Mouse (Mus musculus): ENCODE measurements around the gene Brinp1. TPM values are rescaled to one million over a fixed set of nuclear protein-coding genes. Genes with fewer than 3 reads are reported as not detected.

The Brinp1 gene
- total and polyA plus RNA-seq, 2 experiments from 2014 or later, result 56.4 to 74.6 TPM

- no peak overlapping the region for H3K4me2 ChIP-seq (ENCODE audit: low read depth)
- no peak overlapping the region for H3K9ac ChIP-seq
- no peaks in the 10 kb centered on the region for H3K9me3 ChIP-seq (ENCODE audit: low read length)
- no peak overlapping the region for H3K27ac ChIP-seq (ENCODE audit: low read depth, low read length)
- no peak for TF ChIP-seq CTCF (IDR thresholded peaks at IDR 0.05; ENCODE audit: low read depth)
- H3K4me1 ChIP-seq (ENCODE audit: insufficient read depth), result no peaks in the 10 kb centered on the region
- DNase-seq (no peak), ATAC-seq (no peak)
- no peaks in the 10 kb centered on the region for H3K27me3 ChIP-seq (ENCODE audit: insufficient read depth, low read length)
- H3K36me3 ChIP-seq (ENCODE audit: insufficient read depth), result no peaks in the 10 kb centered on the region; the same call in 1 of the 2 replicates
- WGBS, result 75% methylated on average over 2 of the region's 2 CpGs
- no peak overlapping the region for H3K4me3 ChIP-seq (ENCODE audit: low read depth, low read length)
These were observed 166.6 kb downstream of the Brinp1 start for GRCm38 (mm10) chr4:68787642-68788041.

- no peak overlapping the region for H3K27ac ChIP-seq (ENCODE audit: low read depth, low read length)
- 27% methylated on average over 5 of the region's 5 CpGs for WGBS
- ATAC-seq (peak; percentile 21; the same call in 1 of the 2 replicates), DNase-seq (peak; percentile 40)
- no peaks in the 10 kb centered on the region for H3K9me3 ChIP-seq (ENCODE audit: low read length)
- H3K36me3 ChIP-seq (ENCODE audit: insufficient read depth), result no peaks in the 10 kb centered on the region
- 0 out of 2 replicates have a peak, but pooled peaks cover 5% of the 10 kb centered on the region for H3K4me1 ChIP-seq (ENCODE audit: insufficient read depth)
- no peak overlapping the region for H3K9ac ChIP-seq
- H3K27me3 ChIP-seq (ENCODE audit: insufficient read depth, low read length), result no peaks in the 10 kb centered on the region
- no peak overlapping the region for H3K4me2 ChIP-seq (ENCODE audit: low read depth)
- TF ChIP-seq CTCF (IDR thresholded peaks at IDR 0.05; ENCODE audit: low read depth), result no peak
- H3K4me3 ChIP-seq (ENCODE audit: low read depth, low read length), result no peak overlapping the region
These were observed 185.9 kb downstream of the Brinp1 start for GRCm38 (mm10) chr4:68768256-68768655.

GRCm38 (mm10) chr4:68767393-68767792, 186.8 kb downstream of the Brinp1 start:
- no peak for TF ChIP-seq CTCF (IDR thresholded peaks at IDR 0.05; ENCODE audit: low read depth)
- Histone ChIP-seq H3K4me3 (ENCODE audit: low read depth, low read length) (no peak overlapping the region), H3K27me3 (ENCODE audit: insufficient read depth, low read length) (no peaks in the 10 kb centered on the region), H3K36me3 (ENCODE audit: insufficient read depth) (peaks cover 1% of the 10 kb centered on the region; the same call in 1 of the 2 replicates), H3K9me3 (ENCODE audit: low read length) (no peaks in the 10 kb centered on the region), H3K4me2 (ENCODE audit: low read depth) (no peak overlapping the region), H3K4me1 (ENCODE audit: insufficient read depth) (0 out of 2 replicates have a peak, but pooled peaks cover 5% of the 10 kb centered on the region), H3K27ac (ENCODE audit: low read depth, low read length) (no peak overlapping the region), H3K9ac (no peak overlapping the region)
- WGBS, result 14% methylated on average over 5 of the region's 5 CpGs
- peak; percentile 37 for ATAC-seq
- DNase-seq, result no peak

- no peak overlapping the region for H3K4me2 ChIP-seq (ENCODE audit: low read depth)
- 43% methylated on average over 12 of the region's 12 CpGs for WGBS
- H3K9me3 ChIP-seq (ENCODE audit: low read length), result no peaks in the 10 kb centered on the region
- no peak overlapping the region for H3K4me3 ChIP-seq (ENCODE audit: low read depth, low read length)
- DNase-seq, result peak; percentile 18
- peaks cover 10% of the 10 kb centered on the region; the same call in 1 of the 2 replicates for H3K36me3 ChIP-seq (ENCODE audit: insufficient read depth)
- peak; percentile 76 for ATAC-seq
- no peak for TF ChIP-seq CTCF (IDR thresholded peaks at IDR 0.05; ENCODE audit: low read depth)
- 0 out of 2 replicates have a peak, but pooled peaks cover 5% of the 10 kb centered on the region for H3K4me1 ChIP-seq (ENCODE audit: insufficient read depth)
- no peaks in the 10 kb centered on the region for H3K27me3 ChIP-seq (ENCODE audit: insufficient read depth, low read length)
- no peak overlapping the region for H3K9ac ChIP-seq
- no peak overlapping the region for H3K27ac ChIP-seq (ENCODE audit: low read depth, low read length)
These were observed 188.2 kb downstream of the Brinp1 start for GRCm38 (mm10) chr4:68765772-68766573.

GRCm38 (mm10) chr4:68764937-68765336, 189.3 kb downstream of the Brinp1 start:
- Histone ChIP-seq H3K27me3 (ENCODE audit: insufficient read depth, low read length) (no peaks in the 10 kb centered on the region), H3K4me3 (ENCODE audit: low read depth, low read length) (no peak overlapping the region), H3K4me2 (ENCODE audit: low read depth) (no peak overlapping the region), H3K9ac (no peak overlapping the region), H3K4me1 (ENCODE audit: insufficient read depth) (0 out of 2 replicates have a peak, but pooled peaks cover 5% of the 10 kb centered on the region), H3K27ac (ENCODE audit: low read depth, low read length) (no peak overlapping the region), H3K9me3 (ENCODE audit: low read length) (no peaks in the 10 kb centered on the region), H3K36me3 (ENCODE audit: insufficient read depth) (peaks cover 10% of the 10 kb centered on the region; the same call in 1 of the 2 replicates)
- ATAC-seq, result no peak
- DNase-seq, result no peak
- TF ChIP-seq CTCF (IDR thresholded peaks at IDR 0.05; ENCODE audit: low read depth), result no peak
- 89% methylated on average over 2 of the region's 2 CpGs for WGBS

- Histone ChIP-seq H3K9ac (no peak overlapping the region), H3K27ac (ENCODE audit: low read depth, low read length) (no peak overlapping the region), H3K36me3 (ENCODE audit: insufficient read depth) (no peaks in the 10 kb centered on the region), H3K4me1 (ENCODE audit: insufficient read depth) (no peaks in the 10 kb centered on the region), H3K4me2 (ENCODE audit: low read depth) (no peak overlapping the region), H3K4me3 (ENCODE audit: low read depth, low read length) (no peak overlapping the region), H3K9me3 (ENCODE audit: low read length) (no peaks in the 10 kb centered on the region), H3K27me3 (ENCODE audit: insufficient read depth, low read length) (no peaks in the 10 kb centered on the region)
- ATAC-seq (no peak), DNase-seq (no peak)
- WGBS, result 45% methylated on average over 1 of the region's 1 CpGs
- no peak for TF ChIP-seq CTCF (IDR thresholded peaks at IDR 0.05; ENCODE audit: low read depth)
These were observed 233.2 kb downstream of the Brinp1 start for GRCm38 (mm10) chr4:68720983-68721382.
